Mouse (Mus musculus): ENCODE measurements at regions not wholly inside any gene's neighbourhood (a gene's known extent, or its start where the extent isn't known, plus 50 kb on each side); places are given as distances from the start of the nearest gene placed in this dataset.
"Not testable (repeated sequence)": the region's sequence is repeated elsewhere in the genome, so short reads cannot be mapped to it uniquely, and the experiment has no call there.

DNA sequence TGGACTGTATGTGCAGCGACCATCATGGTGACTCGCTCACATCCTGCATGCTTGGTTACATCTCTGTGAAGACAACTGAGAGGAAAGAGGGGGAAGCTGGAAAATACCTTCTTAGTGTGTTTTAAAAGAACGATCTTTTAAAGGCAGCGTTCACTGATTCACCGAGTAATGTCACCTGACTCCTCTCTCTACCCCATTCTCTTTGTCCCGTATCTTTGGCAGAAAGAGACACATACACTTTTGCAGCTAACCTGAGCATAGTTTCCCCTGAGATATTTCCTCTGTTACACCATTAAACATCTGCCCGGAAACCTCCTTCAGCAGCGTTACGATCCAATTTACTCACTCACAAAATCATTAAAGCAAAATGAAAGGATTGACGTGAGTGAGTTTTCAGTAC lies 731.8 kb downstream of the Robo2 start:
- intact Hi-C loops (cut with DNase I), result no loop called here
- DNase-seq (ENCODE audit: low spot score in 2 of 2), result no peak

DNA sequence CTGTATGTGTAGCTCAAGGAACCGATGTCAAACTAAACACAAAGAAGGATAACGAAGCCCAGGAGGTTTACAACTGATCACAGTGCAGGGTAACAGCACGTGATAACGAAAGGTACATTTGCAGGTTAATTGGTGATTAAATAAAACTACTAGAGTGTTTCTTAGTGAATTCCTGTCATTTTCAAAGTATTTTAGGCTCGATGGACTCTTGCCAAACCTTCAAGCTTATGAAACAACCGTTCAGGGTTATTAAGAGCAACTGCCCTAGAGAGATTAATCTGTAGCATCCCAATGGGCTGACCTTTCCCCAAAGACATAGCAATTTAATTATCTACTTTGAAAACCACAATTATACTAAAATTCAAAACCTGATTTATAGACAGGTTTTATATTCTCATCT lies 741.1 kb downstream of the Robo2 start:
- no peak for DNase-seq (ENCODE audit: low spot score in 2 of 2)
- intact Hi-C loops (cut with DNase I), result no loop called here

DNA sequence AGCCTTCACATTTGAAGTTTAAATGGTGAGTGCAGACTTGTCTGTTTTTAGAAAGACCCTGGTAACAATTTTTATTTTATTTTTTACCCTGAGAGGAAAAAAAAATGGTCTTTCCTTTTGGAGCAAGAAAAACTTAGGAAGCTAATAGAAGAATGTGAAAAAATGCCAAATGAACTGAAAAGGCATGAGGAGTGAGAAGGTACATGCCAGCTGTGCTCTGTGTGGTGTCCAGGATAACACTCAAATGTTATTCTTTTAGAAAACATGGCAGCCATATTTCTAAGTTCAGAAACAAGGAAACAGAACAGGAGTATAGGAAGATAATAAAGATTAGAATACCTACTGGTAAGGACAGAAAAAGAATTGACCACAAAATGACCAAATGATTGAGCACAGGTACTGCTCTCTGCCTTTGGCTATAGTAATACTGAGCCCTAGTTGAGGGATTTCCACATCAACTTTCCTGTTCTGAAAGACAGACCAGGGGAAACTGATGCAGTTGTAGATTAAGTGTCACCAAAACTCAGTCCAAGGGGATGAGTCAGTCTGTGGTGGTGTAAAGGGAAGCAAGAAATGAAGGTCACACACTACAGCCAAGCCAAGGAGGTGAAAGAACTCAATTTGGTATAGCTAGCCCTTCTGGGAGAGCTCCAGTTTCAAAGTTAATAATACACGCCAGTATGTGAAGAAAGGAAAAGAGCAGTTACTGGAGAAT lies 758.5 kb downstream of the Robo2 start:
- intact Hi-C loops (cut with DNase I), result no loop called here
- DNase-seq (ENCODE audit: low spot score in 2 of 2), result no peak

DNA sequence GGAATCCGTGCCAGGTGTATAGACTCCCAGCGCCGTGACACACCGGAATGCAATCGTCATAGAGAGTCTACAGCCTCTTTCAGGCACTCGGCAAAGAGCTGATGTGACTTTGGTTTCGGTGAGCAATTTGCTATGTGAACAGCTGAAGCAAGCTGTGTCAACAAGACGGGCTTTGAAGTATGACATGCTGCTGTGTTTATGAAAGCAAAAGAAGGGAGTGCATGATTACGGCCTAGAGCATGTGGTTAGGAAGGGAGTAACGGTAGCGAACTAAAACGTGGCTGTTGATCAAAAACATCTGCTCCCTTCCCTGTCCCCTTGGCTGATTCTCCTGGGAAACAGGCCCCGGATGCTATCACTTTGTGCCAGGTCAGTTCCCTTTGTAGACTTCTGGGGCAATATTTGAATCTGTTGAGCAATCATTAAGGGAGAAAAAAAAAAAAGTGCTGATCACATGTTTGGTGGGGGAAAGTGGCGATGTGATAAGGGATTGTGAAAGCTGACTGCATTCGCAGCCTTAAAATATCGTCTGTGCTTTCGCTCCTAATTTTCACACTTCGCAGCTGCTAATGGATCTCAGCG lies 764.3 kb downstream of the Robo2 start:
- intact Hi-C loops (cut with DNase I), result no loop called here
- peak; percentile 21 to 36 for DNase-seq (ENCODE audit: low spot score in 2 of 2)

DNA sequence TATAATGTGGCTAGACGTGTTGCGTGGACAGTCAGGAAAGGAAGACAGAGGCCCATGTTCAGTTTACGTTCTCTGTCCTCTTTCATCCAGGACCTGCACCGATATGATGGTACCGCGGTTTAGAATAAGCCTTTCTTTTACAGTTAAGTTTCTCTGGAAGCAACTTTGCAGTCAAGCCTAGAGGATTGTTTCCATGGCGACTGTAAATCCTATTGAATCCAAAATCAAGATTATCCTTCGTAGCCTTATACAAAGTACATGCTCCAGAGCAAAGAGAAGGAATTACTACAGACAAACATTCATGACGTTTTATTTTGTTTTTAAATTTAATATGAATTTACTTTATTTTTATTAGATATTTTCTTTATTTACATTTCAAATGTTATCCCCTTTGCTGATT lies 798.6 kb downstream of the Robo2 start:
- no peak for DNase-seq (ENCODE audit: low spot score in 2 of 2)
- intact Hi-C loops (cut with DNase I), result no loop called here

DNA sequence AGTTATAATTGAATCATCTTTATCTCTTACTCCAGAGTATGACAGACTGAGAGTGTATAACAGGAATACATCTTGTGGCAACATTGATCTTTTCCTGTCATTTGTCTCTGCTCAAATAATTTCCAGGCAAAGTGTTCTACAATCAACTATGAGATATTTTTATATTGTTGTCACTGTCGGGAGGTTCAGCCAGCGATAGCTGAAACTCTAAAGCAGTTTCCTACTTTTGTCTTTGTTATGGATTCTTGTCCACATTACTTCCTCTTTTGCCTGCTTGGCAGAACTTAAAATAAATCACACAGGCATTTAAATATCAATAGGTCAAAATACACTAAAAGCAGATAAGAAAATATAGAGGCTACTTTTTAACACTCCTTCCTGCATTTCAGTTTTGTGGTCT lies 820.2 kb downstream of the Robo2 start:
- no peak for DNase-seq (ENCODE audit: low spot score in 2 of 2)
- intact Hi-C loops (cut with DNase I), result no loop called here

DNA sequence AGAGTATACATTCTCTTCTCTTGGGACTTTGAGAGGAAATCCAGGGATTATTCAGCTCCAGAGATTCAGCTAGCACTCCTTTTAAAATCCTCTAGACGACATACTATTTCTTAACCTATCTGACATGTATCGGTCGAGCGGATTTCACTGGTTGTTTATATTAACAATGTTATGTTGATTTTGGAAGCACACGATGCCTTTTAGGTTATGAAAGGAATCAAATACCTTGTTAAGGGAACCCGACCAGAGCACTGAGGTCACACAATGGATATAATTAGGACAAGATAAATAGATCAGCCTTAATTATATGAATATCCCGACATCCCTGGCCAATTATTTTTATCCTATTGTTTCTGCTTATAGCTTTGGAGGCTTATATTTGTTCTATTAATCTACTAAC lies 850.4 kb downstream of the Robo2 start:
- DNase-seq (ENCODE audit: low spot score in 2 of 2), result no peak
- intact Hi-C loops (cut with DNase I), result no loop called here

DNA sequence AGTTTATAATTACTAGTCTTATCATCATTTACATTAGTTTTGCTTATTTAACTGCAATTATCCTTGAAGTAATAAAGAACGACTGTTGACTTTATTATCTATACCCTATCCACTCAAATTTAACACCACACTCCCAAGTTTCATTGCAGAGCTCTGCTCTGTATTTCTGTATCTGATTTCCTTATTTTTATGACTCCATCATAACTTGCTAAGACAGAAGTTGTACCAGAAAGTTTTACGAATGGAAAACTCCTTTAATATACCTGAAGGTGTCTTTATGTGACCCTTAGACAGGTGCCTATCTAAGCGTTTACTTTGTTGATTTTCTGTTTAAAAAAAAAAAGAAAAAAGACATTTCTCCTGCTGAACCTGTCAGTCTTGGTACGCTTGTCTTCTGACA lies 854.7 kb downstream of the Robo2 start:
- DNase-seq (ENCODE audit: low spot score in 2 of 2), result no peak
- intact Hi-C loops (cut with DNase I), result no loop called here

DNA sequence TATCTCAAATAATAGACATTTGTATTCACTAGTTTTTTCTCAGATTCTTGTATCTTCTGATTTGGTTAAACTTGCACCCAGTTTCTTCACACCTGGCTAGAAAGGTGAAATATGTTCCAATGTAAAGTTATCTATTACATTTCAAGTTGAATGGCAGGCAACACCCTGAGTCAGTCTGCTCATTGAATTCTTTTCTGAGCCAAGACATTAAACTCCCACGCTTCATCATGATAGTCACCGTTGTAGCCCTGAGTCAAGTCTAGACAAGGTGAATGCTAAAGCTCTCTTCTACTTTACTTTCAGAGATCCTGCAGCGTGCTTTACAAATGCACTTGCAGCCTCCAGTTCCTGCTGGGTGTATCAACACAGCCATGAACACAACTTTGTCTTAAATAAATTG lies 868.0 kb downstream of the Robo2 start:
- intact Hi-C loops (cut with DNase I), result no loop called here
- DNase-seq (ENCODE audit: low spot score in 2 of 2), result no peak

DNA sequence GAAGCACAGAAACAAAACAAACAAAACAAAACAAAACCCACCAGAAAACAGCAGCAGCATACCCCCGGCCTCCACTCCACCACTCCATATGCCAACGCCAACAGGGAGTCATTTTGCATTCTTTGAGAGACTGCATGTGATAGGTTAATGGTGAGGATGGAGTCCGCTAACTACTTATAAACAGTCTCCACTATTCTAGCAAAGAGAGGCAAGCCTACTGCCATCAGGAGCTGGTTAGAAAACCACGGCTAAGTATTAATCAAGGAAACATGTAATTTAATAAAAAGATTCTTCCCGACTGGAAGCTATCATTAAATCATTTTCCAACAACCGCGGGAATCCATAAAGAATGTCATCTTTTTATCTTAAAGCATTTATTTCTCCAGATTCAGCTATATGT lies 873.6 kb downstream of the Robo2 start:
- intact Hi-C loops (cut with DNase I), result no loop called here
- no peak for DNase-seq (ENCODE audit: low spot score in 2 of 2)

DNA sequence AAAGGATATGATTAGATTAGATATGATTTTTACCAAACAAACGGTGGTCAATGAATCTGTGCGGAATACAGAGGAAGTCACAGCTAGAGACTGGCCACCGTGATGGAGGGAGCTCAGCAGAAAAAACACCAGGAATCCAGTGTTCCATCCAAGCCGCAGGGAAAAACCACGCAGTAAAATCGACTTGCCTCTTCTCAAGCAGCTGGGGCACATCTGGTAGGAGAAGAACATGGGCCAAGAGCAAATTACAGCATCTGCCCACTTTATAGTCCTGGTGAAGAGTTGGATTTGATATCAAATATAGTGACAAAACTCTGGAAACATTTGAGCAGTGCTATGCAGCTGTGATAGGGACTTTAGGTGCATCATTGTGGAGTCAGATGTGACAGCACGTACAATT lies 874.1 kb downstream of the Robo2 start:
- intact Hi-C loops (cut with DNase I), result no loop called here
- no peak for DNase-seq (ENCODE audit: low spot score in 2 of 2)

DNA sequence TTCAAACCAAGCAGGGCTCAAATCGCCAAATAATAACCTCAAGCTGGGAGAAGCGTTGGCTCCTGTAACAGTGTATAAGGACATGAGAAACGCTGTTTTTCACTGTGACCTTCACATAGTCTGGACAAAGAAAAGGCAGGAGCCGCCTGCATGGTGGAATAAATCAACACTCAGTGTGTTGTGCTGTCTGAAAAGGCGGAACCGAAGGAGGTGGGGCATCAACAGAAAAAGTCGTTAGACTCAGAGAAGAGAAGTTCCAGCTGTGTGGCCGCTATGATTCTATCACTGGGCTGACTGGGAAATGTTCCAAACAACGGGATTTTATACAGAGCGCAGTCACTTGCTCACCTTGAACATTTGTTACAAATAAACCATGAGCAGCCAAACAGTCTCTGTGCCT lies 881.4 kb downstream of the Robo2 start:
- no peak for DNase-seq (ENCODE audit: low spot score in 2 of 2)
- intact Hi-C loops (cut with DNase I), result no loop called here

DNA sequence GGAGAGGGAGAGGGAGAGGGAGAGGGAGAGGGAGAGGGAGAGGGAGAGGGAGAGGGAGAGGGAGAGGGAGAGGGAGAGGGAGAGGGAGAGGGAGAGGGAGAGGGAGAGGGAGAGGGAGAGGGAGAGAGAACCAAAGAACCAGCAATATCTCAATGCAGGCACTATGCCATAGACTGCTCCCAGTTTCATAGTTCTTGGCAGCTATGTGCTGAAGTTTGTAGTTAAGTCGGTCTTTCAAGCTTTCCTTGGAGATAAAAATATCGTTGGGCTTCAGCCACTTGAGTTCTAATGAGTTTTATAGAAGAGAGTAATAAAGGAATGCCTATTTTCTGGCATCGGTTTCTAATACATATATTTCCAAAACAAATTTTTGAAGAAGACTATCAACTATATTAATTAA lies 888.7 kb downstream of the Robo2 start:
- intact Hi-C loops (cut with DNase I), result not testable (repeated sequence)
- DNase-seq (ENCODE audit: low spot score in 2 of 2), result peak in 1 of 2 experiments; percentile 28

DNA sequence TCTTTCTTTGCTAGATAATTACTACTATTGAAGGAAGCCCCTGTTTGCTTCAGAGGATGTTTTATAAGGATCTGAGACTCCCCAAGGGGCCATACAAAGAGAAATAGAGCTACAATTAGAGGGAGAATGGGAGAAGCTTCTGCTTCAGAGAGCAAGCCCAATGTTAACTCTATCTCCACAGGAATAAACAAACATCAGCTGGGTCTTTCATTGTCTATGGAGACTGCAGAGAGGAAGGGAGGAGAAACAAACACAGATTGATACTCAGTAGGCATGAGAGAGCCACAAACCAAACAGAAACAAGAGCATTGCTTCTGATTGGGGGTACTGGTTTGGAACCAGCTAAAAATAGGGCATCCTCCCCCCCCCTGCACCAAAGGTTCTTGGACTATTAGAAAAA lies 906.9 kb downstream of the Robo2 start:
- DNase-seq (ENCODE audit: low spot score in 2 of 2), result no peak
- intact Hi-C loops (cut with DNase I), result no loop called here

DNA sequence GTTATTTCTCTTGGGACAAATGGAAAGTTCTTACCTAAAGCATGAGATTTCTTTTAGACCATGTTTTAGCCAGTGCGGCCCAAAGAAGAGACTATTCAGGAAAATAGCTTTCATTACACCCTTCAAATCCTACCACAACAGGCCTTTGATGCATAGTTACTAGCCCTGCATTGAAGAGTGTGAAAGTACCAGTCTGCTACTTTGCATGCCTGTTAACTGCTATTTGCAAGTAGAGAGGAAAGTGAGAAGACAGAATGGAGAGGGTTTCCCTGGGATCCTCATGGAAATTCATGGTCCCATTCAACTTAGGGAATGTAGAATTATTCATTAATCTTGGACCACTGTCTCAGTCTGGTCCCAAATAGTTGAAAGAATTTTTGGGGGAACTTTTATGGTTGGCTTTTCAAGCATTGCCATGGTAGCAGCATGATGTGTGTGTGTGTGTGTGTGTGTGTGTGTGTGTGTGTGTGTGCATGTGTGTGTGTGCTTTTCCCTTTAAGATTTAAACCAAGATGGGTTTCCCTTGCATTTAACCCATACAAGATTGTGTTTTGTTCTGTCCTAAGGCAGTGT lies 912.9 kb downstream of the Robo2 start:
- no peak for DNase-seq (ENCODE audit: low spot score in 2 of 2)
- intact Hi-C loops (cut with DNase I), result no loop called here

DNA sequence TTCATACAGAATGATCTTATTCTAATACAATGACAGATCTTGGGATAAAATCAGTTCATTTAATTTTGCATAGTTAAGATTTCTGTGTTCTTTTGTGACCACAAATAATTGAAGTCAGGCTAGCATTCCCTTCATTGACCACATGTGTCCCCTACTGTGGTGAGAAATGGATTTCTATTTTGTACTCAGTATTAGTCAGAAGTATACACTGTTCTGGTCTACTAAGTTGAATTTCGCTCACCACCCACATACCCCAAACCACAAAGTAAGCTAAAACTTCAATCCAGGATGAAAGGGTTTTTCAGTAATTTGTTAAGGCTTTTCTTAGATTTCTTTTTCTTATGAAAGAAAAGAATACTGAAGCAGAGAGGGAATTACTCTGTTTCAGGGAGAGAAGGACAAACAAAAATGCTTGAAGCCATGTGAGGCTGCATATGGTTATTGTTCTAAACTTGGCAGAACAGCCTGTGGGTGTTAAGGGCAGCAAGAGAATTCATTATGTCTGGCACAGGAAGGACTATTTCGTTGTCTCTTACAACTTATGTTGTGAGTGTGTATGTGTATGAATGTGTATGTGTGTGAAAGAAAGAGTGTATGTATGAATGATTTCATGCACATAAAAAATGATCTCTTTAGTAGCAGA lies 928.3 kb downstream of the Robo2 start:
- intact Hi-C loops (cut with DNase I), result no loop called here
- DNase-seq (ENCODE audit: low spot score in 2 of 2), result peak; percentile 4 to 38

DNA sequence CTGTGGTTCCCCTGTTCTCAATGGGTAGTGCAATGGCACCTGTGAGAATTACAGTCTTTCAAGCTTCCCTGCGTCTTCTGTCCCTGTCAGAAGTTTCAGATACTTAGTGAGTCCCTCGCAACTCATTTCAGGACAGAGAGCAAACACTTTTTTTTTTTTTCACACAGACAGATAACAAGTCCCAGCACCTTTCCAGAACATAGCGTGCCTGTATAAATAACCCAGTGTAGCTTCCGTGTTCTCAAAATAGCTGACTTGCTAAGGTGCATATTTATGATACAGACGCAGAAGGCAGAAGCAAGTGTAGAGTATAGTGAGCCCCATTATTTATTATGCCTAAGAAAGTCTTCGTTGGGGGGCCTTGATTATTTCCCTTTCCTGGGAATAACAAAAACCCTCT lies 929.4 kb downstream of the Robo2 start:
- DNase-seq (ENCODE audit: low spot score in 2 of 2), result no peak
- intact Hi-C loops (cut with DNase I), result no loop called here

DNA sequence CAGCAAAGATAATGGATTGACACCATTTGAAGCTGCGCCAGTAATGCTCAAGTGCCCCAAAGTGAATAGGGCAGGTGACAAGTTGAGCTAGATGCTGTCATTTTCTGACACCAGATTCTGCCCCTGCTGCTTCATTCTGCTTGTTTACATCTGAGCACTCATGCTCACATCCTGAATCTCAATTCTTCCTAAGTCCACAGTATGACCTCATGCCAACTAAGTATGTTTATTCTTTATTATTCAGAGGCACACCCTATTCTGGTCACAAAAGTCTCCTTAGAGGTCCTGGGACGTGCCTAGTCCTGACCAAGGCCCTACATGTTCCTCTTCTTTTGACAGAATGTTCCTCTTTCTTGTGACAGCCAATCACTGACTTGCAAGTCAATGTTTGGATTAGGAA lies 938.1 kb downstream of the Robo2 start:
- intact Hi-C loops (cut with DNase I), result no loop called here
- DNase-seq (ENCODE audit: low spot score in 2 of 2), result no peak

DNA sequence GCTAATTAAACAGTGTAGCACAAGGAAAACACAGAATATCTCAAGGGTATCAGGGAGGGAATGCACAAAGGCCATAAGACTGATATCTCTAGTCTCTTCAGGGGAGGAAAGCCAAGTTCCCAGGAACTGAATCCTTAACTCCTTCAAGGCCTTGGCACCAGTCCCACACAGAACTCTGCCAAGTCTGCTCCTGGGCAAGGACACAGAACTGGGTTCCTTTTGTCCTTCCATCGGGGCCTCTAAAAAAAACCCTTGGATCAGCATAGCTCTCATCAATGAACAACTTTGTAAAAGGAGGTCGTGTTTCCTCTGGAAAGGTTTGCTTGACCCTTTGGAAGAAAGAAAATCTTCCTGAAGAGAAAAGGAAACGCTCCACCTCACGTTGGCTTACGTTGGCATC lies 940.1 kb downstream of the Robo2 start:
- DNase-seq (ENCODE audit: low spot score in 2 of 2), result peak in 1 of 2 experiments; percentile 27
- intact Hi-C loops (cut with DNase I), result no loop called here

DNA sequence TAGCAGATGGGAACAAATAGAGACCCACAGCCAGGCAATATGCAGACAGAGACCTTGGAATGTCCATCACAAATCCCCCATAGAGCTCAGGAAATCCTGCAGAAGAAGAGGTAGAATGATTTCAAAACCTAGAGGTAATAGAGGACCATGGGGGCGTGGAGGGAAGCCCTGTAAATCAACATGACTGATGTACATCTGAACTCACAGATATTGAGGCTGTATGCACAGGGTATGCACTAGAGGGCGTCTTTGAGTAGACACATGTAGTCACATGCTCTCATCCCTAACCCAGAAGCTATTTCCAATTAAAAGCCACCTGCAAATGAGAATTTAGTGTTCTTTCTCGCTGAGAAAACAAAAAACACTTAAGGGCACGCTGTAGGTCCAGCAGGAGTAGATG lies 941.1 kb downstream of the Robo2 start:
- DNase-seq (ENCODE audit: low spot score in 2 of 2), result no peak
- intact Hi-C loops (cut with DNase I), result no loop called here

DNA sequence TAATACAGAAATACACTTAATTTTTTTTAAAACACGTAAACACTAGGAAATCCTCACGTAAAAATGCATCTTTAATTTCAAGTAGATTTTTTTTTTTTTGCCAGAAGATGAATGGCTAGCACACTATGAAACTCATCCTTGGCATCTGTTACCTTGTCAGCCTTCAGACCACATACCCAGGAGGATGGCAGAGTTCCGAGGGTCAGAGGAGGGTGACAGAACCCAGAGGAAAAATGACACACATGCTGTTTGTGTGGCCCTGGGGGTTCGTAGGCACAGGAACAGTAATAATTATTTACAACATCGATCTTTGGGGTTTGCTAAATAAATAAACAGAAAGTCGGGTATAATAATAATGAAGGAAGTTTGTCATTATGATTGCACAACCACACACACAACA lies 945.3 kb downstream of the Robo2 start:
- no peak for DNase-seq (ENCODE audit: low spot score in 2 of 2)
- intact Hi-C loops (cut with DNase I), result no loop called here

Data from left cerebral cortex, postnatal 25 days (tissue).